Mouse (Mus musculus): Measurements from ENCODE around the gene Mesp2.

Mesp2 gene

GRCm38 (mm10) chr7:79861794-79862193, 51.3 kb downstream of the Mesp2 start:
- no peak for DNase-seq (ENCODE audit: extremely low spot score, low read depth, low spot score)
